ENCODE assay signal across 8 mouse cellular contexts in genomic region chr3:68494296-68495095, GRCm38 (mm10).
DNase-seq lines count a peak whose midpoint lies in the region; ATAC-seq lines count a peak whose summit lies in the region.

No protein-coding gene starts in this region.

- H3K4me2 ChIP-seq in embryonic facial prominence, embryonic 13.5 days, result peak overlapping the region; percentile 98
- H3K4me2 ChIP-seq in heart, embryonic 14.5 days (ENCODE audit: low read length), result peak overlapping the region; percentile 91
- H3K4me2 ChIP-seq in midbrain, embryonic 12.5 days (replicated peaks), result peak overlapping the region; percentile 98

- H3K36me3 ChIP-seq in embryonic facial prominence, embryonic 13.5 days, result no peaks in the 10 kb centered on the region
- peaks cover 6% of the 10 kb centered on the region; the same call in 1 of the 2 replicates for H3K36me3 ChIP-seq in heart, embryonic 14.5 days (ENCODE audit: control insufficient read depth, insufficient read depth, low read length)
- H3K36me3 ChIP-seq in limb, embryonic 10.5 days, result 0 out of 2 replicates have a peak, but pooled peaks cover 4% of the 10 kb centered on the region
- H3K36me3 ChIP-seq in midbrain, embryonic 12.5 days, result no peaks in the 10 kb centered on the region

- ATAC-seq in embryonic facial prominence, embryonic 13.5 days (ENCODE audit: insufficient number of reproducible peaks, insufficient read depth, low FRiP score, low TSS enrichment, low read depth), result peak; percentile 27
- peak; percentile 14; the same call in 1 of the 2 replicates for ATAC-seq in heart, embryonic 14.5 days (ENCODE audit: insufficient number of reproducible peaks, insufficient read depth, low FRiP score, low read depth)
- ATAC-seq in midbrain, embryonic 12.5 days (ENCODE audit: low FRiP score, low read depth), result peak; percentile 66
- no peak for ATAC-seq in erythroid progenitor cell, adult 5-6 weeks (replicated peaks; ENCODE audit: low FRiP score, poor library complexity, severe bottlenecking)

- H3K27me3 ChIP-seq in embryonic facial prominence, embryonic 13.5 days, result no peaks in the 10 kb centered on the region
- H3K27me3 ChIP-seq in heart, embryonic 14.5 days (ENCODE audit: control insufficient read depth, insufficient read depth, low read length), result no peaks in the 10 kb centered on the region
- H3K27me3 ChIP-seq in limb, embryonic 10.5 days (ENCODE audit: low read depth, poor library complexity, severe bottlenecking), result no peaks in the 10 kb centered on the region
- H3K27me3 ChIP-seq in midbrain, embryonic 12.5 days, result peaks cover 22% of the 10 kb centered on the region

- H3K9ac ChIP-seq in embryonic facial prominence, embryonic 13.5 days, result peak overlapping the region; percentile 81
- peak overlapping the region; percentile 94 for H3K9ac ChIP-seq in heart, embryonic 14.5 days (ENCODE audit: low read length)
- H3K9ac ChIP-seq in midbrain, embryonic 12.5 days (replicated peaks), result peak overlapping the region; percentile 73

- peak overlapping the region; percentile 88 for H3K27ac ChIP-seq in embryonic facial prominence, embryonic 13.5 days
- H3K27ac ChIP-seq in heart, embryonic 14.5 days (replicated peaks in 1 of 2; ENCODE audit: control insufficient read depth in 1 of 2, insufficient read depth in 1 of 2, low read depth in 2 of 2, low read length in 2 of 2), result peak overlapping the region; percentile 86 to 99
- H3K27ac ChIP-seq in limb, embryonic 10.5 days, result peak overlapping the region; percentile 94
- peak overlapping the region; percentile 77 for H3K27ac ChIP-seq in midbrain, embryonic 12.5 days (replicated peaks)

- WGBS in embryonic facial prominence, embryonic 13.5 days, result under 1% methylated on average over 66 of the region's 68 CpGs
- under 1% methylated on average over 63 of the region's 68 CpGs for WGBS in heart, embryonic 14.5 days
- WGBS in limb, embryonic 10.5 days, result under 1% methylated on average over 68 of the region's 68 CpGs
- 1% methylated on average over 64 of the region's 68 CpGs for WGBS in midbrain, embryonic 12.5 days

- H3K9me3 ChIP-seq in embryonic facial prominence, embryonic 13.5 days, result no peaks in the 10 kb centered on the region
- no peaks in the 10 kb centered on the region for H3K9me3 ChIP-seq in heart, embryonic 14.5 days (ENCODE audit: control insufficient read depth, low read length)
- no peaks in the 10 kb centered on the region for H3K9me3 ChIP-seq in limb, embryonic 10.5 days (replicated peaks)
- H3K9me3 ChIP-seq in midbrain, embryonic 12.5 days, result no peaks in the 10 kb centered on the region

- peak overlapping the region; percentile 71 for H3K4me3 ChIP-seq in embryonic facial prominence, embryonic 13.5 days
- H3K4me3 ChIP-seq in heart, embryonic 14.5 days (ENCODE audit: control insufficient read depth in 1 of 2, insufficient read depth in 1 of 2, low read depth in 1 of 2, low read length in 2 of 2), result peak overlapping the region; percentile 90 to 91
- H3K4me3 ChIP-seq in limb, embryonic 10.5 days, result peak overlapping the region; percentile 86
- H3K4me3 ChIP-seq in midbrain, embryonic 12.5 days, result peak overlapping the region; percentile 70

- peaks cover 29% of the 10 kb centered on the region for H3K4me1 ChIP-seq in embryonic facial prominence, embryonic 13.5 days
- peaks cover 7 to 32% of the 10 kb centered on the region in 2 experiments for H3K4me1 ChIP-seq in heart, embryonic 14.5 days (ENCODE audit: control insufficient read depth in 2 of 2, insufficient read depth in 2 of 2, low read length in 2 of 2)
- peaks cover 59% of the 10 kb centered on the region for H3K4me1 ChIP-seq in limb, embryonic 10.5 days
- peaks cover 26% of the 10 kb centered on the region for H3K4me1 ChIP-seq in midbrain, embryonic 12.5 days

- peak; percentile 24 to 31 for DNase-seq in lung, adult 18-20 months
- DNase-seq in lung, postnatal 36 days, result no peak
- DNase-seq in adrenal gland, postnatal 10 days, result peak; percentile 51
- DNase-seq in limb, embryonic 10.5 days (ENCODE audit: low spot score), result peak; percentile 75
